Mouse (Mus musculus): ENCODE data around the gene Hist2h2ac. TPM values are rescaled to one million over a fixed set of nuclear protein-coding genes. Genes with fewer than 3 reads are reported as not detected.
"Not testable (repeated sequence)": the region's sequence is repeated elsewhere in the genome, so short reads cannot be mapped to it uniquely, and the experiment has no call there.

Gene Hist2h2ac
- total RNA-seq, 2 experiments from 2014 or later: 20.0 to 22.5 TPM

DNA sequence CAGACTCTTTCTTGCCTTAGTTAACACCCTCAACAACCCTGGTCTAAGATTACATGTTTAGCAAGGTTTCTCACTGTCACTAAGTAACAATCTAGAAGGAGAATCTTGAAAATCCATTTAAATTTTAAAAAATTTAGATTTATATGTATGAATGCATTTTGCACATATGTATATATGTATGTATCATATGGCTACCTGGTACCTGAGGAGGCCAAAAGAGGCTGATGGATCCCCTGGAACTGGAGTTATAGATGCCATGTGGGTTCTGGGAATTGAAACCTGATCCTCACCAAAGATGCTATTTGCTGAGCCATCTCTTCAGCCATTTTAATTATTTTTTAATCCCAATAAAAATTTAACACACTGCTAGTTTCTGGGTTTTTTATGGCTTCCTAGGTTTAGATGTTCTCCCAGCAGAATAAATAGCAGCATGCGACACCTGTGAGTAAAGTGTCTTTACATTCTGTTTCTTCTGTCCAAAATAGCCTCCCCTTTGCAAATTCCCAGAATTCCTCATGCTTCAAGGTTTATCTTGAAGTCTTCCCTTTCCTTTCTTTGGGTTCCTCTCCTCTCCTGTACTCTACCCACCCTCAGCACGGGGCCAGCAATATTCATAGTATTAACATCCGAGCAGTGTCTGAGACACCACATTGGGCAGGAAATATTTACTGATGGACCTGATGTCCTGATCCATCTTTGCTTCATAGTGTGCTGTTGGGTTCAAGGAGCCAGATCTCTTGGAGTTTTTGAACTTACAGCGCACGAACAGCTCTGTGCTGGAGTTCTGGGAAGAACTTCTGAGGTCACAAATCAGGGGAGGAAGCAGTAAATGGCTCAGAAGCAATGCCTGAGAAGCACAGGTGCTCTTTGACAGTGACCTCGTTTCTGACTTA is 27.7 kb upstream of the Hist2h2ac start:
- no peak for DNase-seq

DNA sequence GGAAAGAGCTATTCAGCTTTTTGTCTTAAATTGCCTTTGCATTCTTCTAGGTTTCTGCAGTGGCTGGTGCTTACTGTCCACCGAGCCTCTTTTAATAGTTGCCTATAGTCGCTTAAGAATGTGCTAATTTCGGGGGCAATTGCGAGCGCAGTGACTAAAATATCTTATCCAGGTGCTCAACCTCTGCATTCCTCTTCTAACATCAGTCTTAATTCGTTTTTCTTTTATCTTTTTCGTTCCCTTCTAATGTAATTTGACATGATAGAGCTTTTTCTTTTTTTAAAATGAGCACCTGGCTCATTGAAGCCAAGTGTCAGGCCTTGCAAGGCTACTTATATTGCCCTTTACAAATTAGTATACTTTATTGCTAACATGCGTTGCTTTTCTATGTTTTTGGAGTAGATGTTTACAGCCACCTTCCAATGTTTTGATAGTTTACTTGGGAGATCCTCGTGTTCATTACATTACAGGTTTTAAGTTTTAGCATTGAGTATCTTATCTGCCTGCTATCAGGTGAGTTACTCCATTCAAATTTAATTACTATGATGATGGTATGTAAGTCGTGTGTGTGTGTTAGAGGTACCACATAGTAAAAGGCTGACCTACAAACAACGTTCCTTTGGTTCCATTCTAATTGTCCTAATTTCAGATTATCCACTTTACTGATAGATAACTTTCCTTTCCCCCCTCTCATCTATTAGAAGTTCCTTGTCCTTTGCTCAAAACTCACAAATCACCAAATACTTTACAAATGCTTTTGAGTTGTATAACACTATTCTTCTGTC is 26.9 kb upstream of the Hist2h2ac start:
- no peak for DNase-seq

DNA sequence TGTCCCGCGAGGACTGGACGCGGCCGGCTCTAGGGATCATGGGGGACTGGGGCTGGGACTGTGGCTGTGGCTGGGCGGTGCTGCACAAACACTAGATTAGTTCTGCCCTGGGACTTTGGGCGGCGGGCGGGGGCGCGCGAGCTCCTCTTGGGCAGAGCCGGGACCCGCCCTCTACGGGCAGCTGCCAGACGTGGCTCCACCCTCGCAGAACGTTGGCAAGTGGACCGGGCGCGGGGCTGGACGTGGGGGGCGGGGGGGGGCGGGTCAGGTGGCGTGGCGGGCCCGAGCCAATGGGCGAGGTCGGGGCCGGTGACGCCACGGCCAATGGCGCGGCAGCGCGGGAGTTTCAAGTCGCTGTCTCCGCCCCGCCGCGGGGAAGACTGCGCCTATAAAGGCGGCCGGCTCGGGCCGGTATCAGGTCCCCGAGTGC is 25.8 kb upstream of the Hist2h2ac start, which contains the start of gene Hist2h3c1:
Gene Hist2h3c1, plus strand, starts transcription at position 259 of the 430 bp plus-strand sequence.
- not testable (repeated sequence) for DNase-seq

DNA sequence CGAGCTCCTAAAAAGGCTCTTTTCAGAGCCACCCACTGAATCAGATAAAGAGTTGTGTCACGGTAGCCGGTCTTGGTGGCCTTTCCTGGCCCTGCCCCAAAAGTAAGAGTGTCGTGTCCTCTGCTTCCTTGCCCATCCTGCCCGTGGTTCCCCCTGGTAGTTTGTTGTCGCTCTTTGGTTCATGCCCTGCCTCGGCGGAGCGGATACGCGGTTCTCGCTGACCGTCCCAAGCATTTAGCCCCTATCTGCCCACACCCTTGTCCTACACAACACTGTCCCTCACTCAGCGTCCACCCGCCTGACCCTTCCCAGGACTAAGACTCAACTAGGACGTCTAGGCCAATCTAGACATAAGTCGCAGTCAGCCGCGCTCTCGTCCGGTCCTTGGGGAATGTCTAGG is 25.3 kb upstream of the Hist2h2ac start:
- not testable (repeated sequence) for DNase-seq

DNA sequence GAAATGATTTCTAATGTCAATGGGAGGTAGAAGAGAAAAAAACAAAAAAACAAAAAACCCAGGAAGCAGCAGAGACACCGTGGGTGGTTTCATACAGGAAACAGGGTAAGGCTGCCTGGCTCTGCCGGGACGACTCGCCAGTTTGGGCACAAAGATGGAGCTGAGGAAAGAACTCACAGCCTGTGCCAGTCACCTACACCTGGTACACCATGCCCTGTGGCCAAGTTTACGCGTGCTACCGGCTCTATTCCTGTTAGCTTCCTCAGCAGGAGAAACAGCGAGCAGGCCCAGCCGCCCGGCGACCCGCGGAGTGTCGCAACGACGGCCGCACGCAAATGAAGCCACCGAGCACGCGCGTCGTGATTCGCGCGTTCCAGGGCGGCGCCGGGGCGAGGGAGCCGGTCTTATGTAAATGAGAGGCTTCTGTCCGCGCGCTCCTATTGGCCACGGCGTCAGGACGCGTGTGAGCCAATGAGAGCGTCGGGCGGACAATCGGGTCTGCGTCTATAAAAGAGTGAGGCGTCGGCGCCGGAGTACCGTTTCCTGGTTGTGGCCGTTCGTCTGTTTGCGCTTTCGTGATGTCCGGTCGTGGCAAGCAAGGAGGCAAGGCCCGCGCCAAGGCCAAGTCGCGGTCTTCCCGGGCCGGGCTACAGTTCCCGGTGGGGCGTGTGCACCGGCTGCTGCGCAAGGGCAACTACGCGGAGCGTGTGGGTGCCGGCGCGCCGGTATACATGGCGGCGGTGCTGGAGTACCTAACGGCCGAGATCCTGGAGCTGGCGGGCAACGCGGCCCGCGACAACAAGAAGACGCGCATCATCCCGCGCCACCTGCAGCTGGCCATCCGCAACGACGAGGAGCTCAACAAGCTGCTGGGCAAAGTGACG is 24.6 kb upstream of the Hist2h2ac start, which contains the start of gene Hist2h2aa1:
Gene Hist2h2aa1, plus strand, starts transcription at position 495 of the 884 bp plus-strand sequence.
- DNase-seq: peak; percentile 89

DNA sequence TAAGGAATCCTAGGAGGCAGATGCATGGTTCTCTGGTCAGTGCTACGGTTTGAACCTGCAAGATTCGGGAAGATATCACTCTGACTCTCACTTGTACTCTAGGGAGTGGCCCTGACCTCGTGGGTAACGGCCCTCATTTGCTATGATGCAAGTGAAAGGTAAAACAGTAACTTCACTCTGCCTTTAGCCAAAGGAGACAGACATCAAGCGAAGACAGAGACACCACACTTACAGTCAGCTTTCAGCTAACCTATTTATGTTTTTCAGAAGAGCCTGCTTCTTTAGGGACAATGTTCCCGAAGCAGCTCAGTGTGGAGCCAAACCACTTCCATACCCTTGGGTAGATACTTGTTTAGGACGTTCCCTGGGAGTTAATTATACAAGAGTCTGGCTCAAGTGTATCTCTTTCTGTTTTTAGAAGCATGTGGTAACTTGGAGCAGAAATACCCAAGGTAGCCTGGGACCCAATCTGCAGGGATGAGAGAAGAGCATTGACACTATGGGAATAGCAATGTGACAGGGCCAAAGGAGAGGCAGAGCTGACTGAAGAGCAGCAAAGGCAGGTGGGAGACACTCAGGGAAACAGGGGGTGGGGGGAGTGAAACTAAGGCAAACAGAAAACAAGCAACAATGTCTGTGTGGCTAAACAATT is 23.4 kb upstream of the Hist2h2ac start:
- DNase-seq: no peak

DNA sequence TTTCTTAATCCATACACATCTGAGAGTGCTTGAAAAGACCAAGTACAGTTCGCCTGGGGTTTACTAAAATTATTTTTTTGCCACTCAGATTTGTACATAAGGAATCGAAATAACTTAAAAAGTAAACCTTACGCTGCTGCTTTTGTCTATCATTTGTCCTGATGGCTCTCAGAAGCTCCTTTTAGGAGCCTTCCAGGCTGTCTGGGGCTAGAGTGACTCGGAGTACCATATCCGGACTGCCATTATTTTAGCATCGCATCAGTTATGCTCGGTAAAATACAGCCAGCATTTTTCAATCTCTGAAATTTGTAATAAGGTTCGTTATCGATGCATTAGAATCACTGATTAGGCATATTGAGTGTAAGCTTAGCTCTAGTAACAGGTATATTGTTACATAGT is 20.1 kb upstream of the Hist2h2ac start:
- no peak for DNase-seq

DNA sequence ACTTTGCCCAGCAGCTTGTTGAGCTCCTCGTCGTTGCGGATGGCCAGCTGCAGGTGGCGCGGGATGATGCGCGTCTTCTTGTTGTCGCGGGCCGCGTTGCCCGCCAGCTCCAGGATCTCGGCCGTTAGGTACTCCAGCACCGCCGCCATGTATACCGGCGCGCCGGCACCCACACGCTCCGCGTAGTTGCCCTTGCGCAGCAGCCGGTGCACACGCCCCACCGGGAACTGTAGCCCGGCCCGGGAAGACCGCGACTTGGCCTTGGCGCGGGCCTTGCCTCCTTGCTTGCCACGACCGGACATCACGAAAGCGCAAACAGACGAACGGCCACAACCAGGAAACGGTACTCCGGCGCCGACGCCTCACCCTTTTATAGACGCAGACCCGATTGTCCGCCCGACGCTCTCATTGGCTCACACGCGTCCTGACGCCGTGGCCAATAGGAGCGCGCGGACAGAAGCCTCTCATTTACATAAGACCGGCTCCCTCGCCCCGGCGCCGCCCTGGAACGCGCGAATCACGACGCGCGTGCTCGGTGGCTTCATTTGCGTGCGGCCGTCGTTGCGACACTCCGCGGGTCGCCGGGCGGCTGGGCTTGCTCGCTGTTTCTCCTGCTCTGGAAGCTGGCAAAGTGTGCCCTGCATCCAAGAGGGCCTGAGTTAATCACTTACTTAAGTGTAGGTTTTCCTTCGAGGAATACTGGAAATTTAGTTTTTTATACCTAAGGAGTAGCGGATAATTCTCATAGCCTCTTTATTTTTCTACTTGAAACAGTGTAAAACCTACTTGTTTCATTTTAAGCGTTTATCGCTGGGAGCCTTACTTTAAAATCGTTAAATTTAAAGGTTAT is 19.5 kb upstream of the Hist2h2ac start, which contains the start of gene Hist2h2aa2:
Gene Hist2h2aa2, minus strand, starts transcription at position 328 of the 850 bp plus-strand sequence.
- DNase-seq: peak; percentile 97

DNA sequence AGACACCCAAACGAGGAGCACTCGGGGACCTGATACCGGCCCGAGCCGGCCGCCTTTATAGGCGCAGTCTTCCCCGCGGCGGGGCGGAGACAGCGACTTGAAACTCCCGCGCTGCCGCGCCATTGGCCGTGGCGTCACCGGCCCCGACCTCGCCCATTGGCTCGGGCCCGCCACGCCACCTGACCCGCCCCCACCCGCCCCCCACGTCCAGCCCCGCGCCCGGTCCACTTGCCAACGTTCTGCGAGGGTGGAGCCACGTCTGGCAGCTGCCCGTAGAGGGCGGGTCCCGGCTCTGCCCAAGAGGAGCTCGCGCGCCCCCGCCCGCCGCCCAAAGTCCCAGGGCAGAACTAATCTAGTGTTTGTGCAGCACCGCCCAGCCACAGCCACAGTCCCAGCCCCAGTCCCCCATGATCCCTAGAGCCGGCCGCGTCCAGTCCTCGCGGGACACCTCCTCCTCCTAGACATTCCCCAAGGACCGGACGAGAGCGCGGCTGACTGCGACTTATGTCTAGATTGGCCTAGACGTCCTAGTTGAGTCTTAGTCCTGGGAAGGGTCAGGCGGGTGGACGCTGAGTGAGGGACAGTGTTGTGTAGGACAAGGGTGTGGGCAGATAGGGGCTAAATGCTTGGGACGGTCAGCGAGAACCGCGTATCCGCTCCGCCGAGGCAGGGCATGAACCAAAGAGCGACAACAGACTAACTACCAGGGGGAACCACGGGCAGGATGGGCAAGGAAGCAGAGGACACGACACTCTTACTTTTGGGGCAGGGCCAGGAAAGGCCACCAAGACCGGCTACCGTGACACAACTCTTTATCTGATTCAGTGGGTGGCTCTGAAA is 18.5 kb upstream of the Hist2h2ac start, which contains the start of gene Hist2h3c2:
Gene Hist2h3c2, minus strand, starts transcription at position 174 of the 840 bp plus-strand sequence.
- DNase-seq: peak in 1 of 2 experiments; percentile 20

DNA sequence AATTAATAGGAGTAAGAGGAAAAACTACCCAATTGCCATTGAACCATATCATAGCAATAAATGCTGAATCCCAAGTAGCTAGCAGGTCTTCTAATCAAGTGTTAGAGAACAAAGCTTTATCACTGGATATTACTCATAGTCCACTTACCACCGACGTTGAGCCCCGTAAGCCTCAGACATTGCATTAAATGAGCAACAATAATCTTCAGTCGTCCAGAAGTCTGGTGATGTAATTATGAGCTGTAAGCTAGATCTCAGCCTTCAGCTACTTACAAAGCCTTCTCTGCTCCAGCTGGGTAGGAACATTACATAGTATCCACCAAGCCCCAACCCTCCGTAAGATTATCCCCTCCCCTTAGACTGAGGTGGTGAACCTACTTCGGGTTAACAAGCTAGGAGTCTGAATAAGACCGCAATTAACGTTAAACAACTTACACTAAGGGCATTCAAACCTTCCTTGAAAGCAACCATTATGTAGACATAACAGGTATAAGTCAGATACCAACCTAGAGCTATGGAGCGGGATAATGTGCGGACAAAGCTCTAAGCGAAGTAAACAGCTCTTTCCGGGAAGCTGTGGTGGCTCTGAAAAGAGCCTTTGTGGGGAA is 17.3 kb upstream of the Hist2h2ac start:
- DNase-seq: no peak

DNA sequence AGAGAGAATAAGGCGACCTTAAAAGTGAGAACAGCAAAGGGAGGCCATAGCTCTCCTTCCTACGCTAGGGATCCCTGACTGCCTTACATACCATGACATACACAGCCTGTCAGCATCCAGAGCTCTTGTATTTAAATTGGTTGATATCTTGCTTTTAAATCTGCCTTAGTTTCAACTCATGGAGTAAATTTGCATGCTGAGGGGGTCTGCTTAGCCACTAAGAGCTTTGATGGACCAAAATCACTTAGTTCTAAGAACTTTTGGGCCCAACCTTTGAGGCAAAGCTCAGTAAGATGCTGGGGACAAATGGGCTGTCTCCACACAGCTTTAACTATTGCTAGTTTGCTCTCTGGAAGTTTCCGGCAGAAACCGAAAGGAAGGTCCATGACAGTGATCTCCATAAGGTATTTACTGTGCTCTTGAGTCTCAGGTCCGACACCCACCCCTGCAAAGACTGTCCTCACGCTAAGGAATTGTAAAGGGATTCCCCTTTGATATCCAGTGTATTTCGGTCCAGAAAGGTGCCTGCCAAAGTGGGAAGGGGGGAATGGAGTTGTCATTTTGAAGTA is 16.7 kb upstream of the Hist2h2ac start:
- DNase-seq: no peak

DNA sequence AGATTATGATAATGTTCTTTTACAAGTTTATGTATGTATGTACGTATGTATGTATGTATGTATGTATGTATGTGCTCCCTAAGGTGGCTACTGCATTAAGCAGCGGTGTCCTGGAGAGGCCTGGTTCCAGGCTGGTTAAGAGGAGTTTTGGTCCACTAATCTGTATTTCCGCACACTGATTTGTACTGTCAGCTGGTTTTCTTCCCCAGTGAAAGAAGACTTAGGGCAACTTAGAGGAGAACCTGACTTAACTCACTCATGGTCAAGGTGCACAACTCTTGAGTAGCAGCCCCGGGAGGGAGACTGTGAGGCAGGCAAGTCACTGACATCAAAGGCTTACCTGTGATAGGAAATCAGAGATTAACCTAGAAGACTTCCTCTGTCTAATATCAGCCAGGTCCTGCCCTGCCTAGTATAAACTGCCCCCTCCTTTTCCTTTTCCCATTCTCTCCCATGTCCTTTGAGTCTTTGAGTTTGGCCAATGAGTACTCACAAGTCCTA is 16.2 kb upstream of the Hist2h2ac start:
- DNase-seq: no peak

DNA sequence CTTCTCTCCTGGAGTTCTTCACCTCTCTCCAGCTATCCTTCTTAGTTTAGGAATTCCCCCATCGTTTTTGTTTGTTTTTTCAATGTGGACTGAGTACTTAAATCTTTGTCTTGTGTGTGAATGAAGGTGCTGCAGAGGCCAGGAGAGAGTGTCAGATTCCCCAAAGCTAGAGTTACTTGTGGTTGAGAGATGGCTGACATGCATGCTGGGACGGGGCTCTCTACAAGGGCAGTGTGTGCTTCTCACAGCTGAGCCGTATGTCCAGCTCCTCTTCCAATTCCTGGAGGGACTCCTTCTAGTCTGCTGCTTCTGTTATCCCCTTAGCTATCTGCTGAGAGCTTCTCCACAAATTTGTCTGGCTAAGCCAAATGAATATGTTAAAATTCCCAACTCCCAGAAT is 15.2 kb upstream of the Hist2h2ac start:
- DNase-seq: no peak

DNA sequence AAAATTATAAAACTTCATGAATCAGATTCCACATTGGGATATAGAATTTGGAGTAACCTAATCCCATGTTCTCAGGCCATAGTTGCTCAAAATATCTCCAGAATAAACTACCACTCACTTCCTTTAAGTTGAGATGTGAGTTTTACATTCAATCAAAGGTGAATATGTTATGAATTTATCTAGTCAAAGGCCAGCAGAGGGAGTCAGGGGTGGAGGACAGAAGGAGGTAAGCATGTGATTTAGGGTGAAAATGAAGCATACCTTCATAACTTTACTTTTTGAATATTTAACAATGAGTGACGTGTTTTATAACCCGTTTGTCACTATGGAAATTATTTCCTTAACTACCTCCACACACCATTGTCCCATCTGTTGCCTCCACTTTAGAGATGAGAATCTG is 14.2 kb upstream of the Hist2h2ac start:
- no peak for DNase-seq

DNA sequence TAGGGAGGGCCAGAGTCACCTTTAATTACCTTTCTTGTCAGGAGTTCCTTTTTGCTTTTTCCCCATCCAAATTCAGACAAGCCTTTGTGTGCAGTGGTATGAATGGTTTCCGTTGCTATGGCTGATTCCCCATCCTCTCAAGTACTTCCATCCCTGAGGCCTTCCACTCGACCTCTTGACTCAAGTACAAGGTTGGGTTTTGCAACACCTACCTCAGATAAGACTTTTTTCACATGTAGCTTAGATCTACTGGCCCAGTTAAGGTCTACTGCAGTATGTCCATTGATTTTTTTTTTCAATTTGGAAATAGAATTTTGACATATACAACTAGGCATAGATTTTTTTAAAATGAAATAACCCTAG is 11.1 kb upstream of the Hist2h2ac start:
- DNase-seq: no peak

DNA sequence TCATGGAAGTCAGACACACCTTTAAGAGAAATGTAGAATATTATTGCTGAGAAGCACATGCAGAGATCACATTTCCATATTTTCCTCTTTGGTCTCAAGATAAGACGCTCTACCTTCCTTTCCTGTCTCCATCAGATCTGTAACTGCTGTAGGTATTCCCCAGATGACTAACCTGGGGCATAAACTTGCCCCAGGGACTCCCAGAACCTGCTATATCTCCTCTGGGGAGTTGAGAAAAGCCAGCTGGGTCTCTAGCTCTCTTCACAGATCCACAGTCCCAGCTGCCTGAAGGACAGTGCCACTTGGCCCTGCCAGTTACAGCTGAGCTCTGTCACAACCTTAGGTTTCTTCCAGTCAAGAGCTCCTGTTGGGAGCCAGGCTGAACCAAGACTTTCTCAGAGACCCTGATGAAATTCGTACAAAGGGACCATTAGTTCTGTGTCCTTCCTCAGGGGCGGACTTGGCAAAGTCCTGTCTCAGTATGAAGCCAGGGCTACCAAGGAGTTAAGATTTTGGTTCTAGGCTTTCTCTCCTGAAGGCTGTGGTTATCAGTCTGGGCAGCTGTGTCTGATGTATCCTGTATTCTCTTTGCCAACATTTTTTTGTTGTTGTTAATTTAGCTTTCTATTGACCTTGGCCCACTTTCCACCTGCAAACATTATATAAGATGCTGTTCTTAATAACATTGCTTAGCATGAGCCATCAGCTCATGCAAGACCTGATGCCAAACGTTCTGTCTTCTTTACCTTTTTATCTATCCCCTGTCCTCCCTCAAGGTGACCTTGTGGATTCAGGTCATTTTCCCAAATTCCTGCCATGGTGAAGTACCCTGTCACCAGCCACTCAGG is 10.5 kb upstream of the Hist2h2ac start:
- no peak for DNase-seq

DNA sequence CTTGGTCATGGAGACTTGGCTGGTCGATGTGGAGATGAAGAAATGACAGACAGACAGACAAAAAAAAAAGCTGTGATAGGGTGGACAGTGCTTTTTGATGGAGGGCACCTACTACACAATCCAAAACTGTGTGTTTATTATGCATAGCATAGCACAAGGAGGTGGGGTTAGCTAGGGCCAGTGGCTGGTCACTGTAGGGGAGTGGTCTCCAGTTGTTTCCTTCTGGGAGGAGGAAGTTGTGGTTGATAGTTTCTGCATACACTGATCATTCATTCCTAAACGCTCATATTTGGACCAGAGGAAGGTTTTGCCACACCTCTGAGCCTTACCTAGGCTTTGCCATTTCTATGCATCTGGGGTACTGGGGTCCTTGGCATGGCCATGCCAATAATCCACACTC is 9.7 kb upstream of the Hist2h2ac start:
- no peak for DNase-seq

DNA sequence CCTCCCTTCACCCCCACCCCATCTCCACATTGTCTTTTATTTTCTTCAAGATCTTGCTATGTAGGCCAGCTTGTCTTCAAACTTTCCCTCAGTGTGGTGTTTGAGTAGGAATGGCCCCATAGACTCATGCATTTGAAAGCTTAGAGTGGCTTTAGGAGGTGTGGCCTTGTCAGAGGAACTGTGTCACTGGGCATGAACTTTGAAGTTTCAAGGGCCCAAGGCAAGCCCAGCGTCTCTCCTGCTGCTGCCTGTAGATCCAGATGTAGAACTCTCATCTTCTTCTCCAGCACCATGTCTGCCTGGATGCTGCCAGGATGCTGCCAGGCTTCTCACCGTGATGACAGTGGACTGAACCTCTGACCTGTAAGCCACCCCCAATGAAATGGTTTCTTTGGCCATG is 8.1 kb upstream of the Hist2h2ac start:
- DNase-seq: no peak

All from layer of hippocampus, postnatal 36 days (tissue).